Mouse (Mus musculus) intestine, embryonic 14.5 days (tissue): Measurements from ENCODE around the gene Nt5c3. TPM values are rescaled to one million over a fixed set of nuclear protein-coding genes. Genes with fewer than 3 reads are reported as not detected.

Experiments
- ATAC-seq: fragments of 200-750 bp; cut with Nextera tagmentation; replicated peaks from 2 replicates; pipeline ENCODE4 v1.8.0; 2017; ENCODE audit warnings: low read depth, moderate number of reproducible peaks, moderate TSS enrichment, moderate library complexity; ENCODE audit not compliant: low FRiP score, low TSS enrichment
- DNase-seq: peaks from one replicate; pipeline ENCODE4 v3.0.0-alpha.2; 2018; ENCODE audit warnings: low spot score
- H3K27ac ChIP-seq: fragments of 300-500 bp; sonication (generic); 2 replicates; pipeline ENCODE4 v1.5.1; 2014; ENCODE audit warnings: low read depth, mild to moderate bottlenecking, control low read depth
- H3K27me3 ChIP-seq: fragments of 300-500 bp; sonication (generic); replicated peaks from 2 replicates; pipeline ENCODE4 v1.6.1; 2014; ENCODE audit warnings: low read length, control low read depth; ENCODE audit not compliant: control insufficient read depth, insufficient read depth
- H3K36me3 ChIP-seq: fragments of 300-500 bp; sonication (generic); 2 replicates; pipeline ENCODE4 v1.6.1; 2014; ENCODE audit warnings: low read length, control low read depth; ENCODE audit not compliant: control insufficient read depth, insufficient read depth
- H3K4me1 ChIP-seq: fragments of 300-500 bp; sonication (generic); replicated peaks from 2 replicates; pipeline ENCODE4 v1.6.1; 2014; ENCODE audit warnings: low read length, control low read depth, mixed read lengths; ENCODE audit not compliant: control insufficient read depth, insufficient read depth
- H3K4me2 ChIP-seq: fragments of 300-500 bp; sonication (generic); 2 replicates; pipeline ENCODE4 v1.6.1; 2014; ENCODE audit warnings: low read length
- H3K4me3 ChIP-seq: fragments of 300-500 bp; sonication (generic); 2 replicates; pipeline ENCODE4 v1.5.1; 2014; ENCODE audit warnings: low read depth, low read length, control low read depth, mixed read lengths
- H3K9ac ChIP-seq: fragments of 300-500 bp; sonication (generic); 2 replicates; pipeline ENCODE4 v1.6.1; 2014; ENCODE audit warnings: mild to moderate bottlenecking, low read length
- H3K9me3 ChIP-seq: fragments of 300-500 bp; sonication (generic); 2 replicates; pipeline ENCODE4 v1.6.1; 2016; ENCODE audit warnings: low read length, control low read depth; ENCODE audit not compliant: control insufficient read depth
- WGBS: fragments of 180-500 bp; shearing (Covaris S2); extraction: QIAGEN DNeasy Blood & Tissue Kit; methylation state at CpG from one replicate; pipeline ENCODE4 v1.1.7; 2014; 5-methylcytosine and 5-hydroxymethylcytosine counted together
- polyA plus RNA-seq: library from polyadenylated mRNA; unstranded; fragments of >200 nt; fragmentation: Nextera tagmentation; extraction: Ambion mirVana; gene quantifications from 2 replicates; pipeline ENCODE4 v1.2.1, GENCODE M21; 2014

Gene Nt5c3
- polyA plus RNA-seq, 1 experiment from 2014 or later: 69.1 TPM

- Histone ChIP-seq H3K4me3 (no peak overlapping the region), H3K4me2 (no peak overlapping the region), H3K27ac (no peak overlapping the region), H3K27me3 (no peaks in the 10 kb centered on the region), H3K9me3 (no peaks in the 10 kb centered on the region), H3K36me3 (no peaks in the 10 kb centered on the region), H3K9ac (no peak overlapping the region), H3K4me1 (peaks cover 7% of the 10 kb centered on the region; the same call in 1 of the 2 replicates)
- ATAC-seq: no peak
- DNase-seq: no peak
- WGBS: 74% methylated on average over 12 of the region's 12 CpGs
Observed at GRCm38 (mm10) chr6:56920222-56921092, 3.3 kb downstream of the Nt5c3 start.

GRCm38 (mm10) chr6:56919330-56920044 lies 4.2 kb downstream of the Nt5c3 start:
- ATAC-seq (no peak), DNase-seq (no peak)
- peaks cover 6% of the 10 kb centered on the region; the same call in 1 of the 2 replicates for H3K4me1 ChIP-seq
- WGBS: 83% methylated on average over 7 of the region's 7 CpGs
- no peak overlapping the region for H3K9ac ChIP-seq
- H3K36me3 ChIP-seq: no peaks in the 10 kb centered on the region
- H3K27ac ChIP-seq: no peak overlapping the region
- H3K9me3 ChIP-seq: no peaks in the 10 kb centered on the region
- no peak overlapping the region for H3K4me2 ChIP-seq
- no peaks in the 10 kb centered on the region for H3K27me3 ChIP-seq
- no peak overlapping the region for H3K4me3 ChIP-seq

GRCm38 (mm10) chr6:56917578-56918368 lies 6.0 kb downstream of the Nt5c3 start:
- H3K4me1 ChIP-seq: peaks cover 12% of the 10 kb centered on the region
- no peak for DNase-seq
- no peak overlapping the region; the same call in 1 of the 2 replicates for H3K4me2 ChIP-seq
- no peak overlapping the region for H3K27ac ChIP-seq
- no peak overlapping the region for H3K9ac ChIP-seq
- no peak overlapping the region for H3K4me3 ChIP-seq
- no peaks in the 10 kb centered on the region for H3K9me3 ChIP-seq
- ATAC-seq: peak; percentile 63; the same call in 1 of the 2 replicates
- no peaks in the 10 kb centered on the region for H3K27me3 ChIP-seq
- WGBS: 52% methylated on average over 12 of the region's 12 CpGs
- H3K36me3 ChIP-seq: no peaks in the 10 kb centered on the region

- Histone ChIP-seq H3K9me3 (no peaks in the 10 kb centered on the region), H3K9ac (no peak overlapping the region), H3K4me2 (no peak overlapping the region), H3K4me1 (peaks cover 12% of the 10 kb centered on the region), H3K36me3 (no peaks in the 10 kb centered on the region), H3K27me3 (no peaks in the 10 kb centered on the region), H3K4me3 (no peak overlapping the region), H3K27ac (no peak overlapping the region)
- no peak for ATAC-seq
- 84% methylated on average over 2 of the region's 2 CpGs for WGBS
- DNase-seq: no peak
Observed at GRCm38 (mm10) chr6:56916279-56916678, 7.5 kb downstream of the Nt5c3 start.

- DNase-seq (no peak), ATAC-seq (no peak)
- no peaks in the 10 kb centered on the region for H3K9me3 ChIP-seq
- H3K36me3 ChIP-seq: no peaks in the 10 kb centered on the region
- H3K4me1 ChIP-seq: peaks cover 12% of the 10 kb centered on the region
- H3K9ac ChIP-seq: no peak overlapping the region
- no peak overlapping the region for H3K27ac ChIP-seq
- H3K27me3 ChIP-seq: no peaks in the 10 kb centered on the region
- 61% methylated on average over 2 of the region's 2 CpGs for WGBS
- no peak overlapping the region for H3K4me3 ChIP-seq
- H3K4me2 ChIP-seq: no peak overlapping the region
Observed at GRCm38 (mm10) chr6:56913092-56913858, 10.5 kb downstream of the Nt5c3 start.

- H3K36me3 ChIP-seq: no peaks in the 10 kb centered on the region
- no peak for DNase-seq
- H3K4me3 ChIP-seq: no peak overlapping the region
- no peak for ATAC-seq
- no peaks in the 10 kb centered on the region for H3K27me3 ChIP-seq
- no peak overlapping the region for H3K27ac ChIP-seq
- H3K4me2 ChIP-seq: no peak overlapping the region
- H3K9ac ChIP-seq: no peak overlapping the region
- WGBS: 76% methylated on average over 2 of the region's 2 CpGs
- H3K9me3 ChIP-seq: no peaks in the 10 kb centered on the region
- peaks cover 9% of the 10 kb centered on the region for H3K4me1 ChIP-seq
Observed at GRCm38 (mm10) chr6:56910910-56911309, 12.8 kb downstream of the Nt5c3 start.

- no peaks in the 10 kb centered on the region for H3K36me3 ChIP-seq
- peaks cover 16% of the 10 kb centered on the region for H3K4me1 ChIP-seq
- no peaks in the 10 kb centered on the region for H3K9me3 ChIP-seq
- no peak overlapping the region for H3K9ac ChIP-seq
- ATAC-seq (0 out of 2 replicates have a peak, but pooled peaks have one; percentile 47), DNase-seq (peak; percentile 73)
- no peaks in the 10 kb centered on the region for H3K27me3 ChIP-seq
- 10% methylated on average over 4 of the region's 4 CpGs for WGBS
- no peak overlapping the region for H3K4me3 ChIP-seq
- H3K4me2 ChIP-seq: no peak overlapping the region
- H3K27ac ChIP-seq: no peak overlapping the region
Observed at GRCm38 (mm10) chr6:56908912-56909311, 14.8 kb downstream of the Nt5c3 start.

GRCm38 (mm10) chr6:56908397-56908796 lies 15.3 kb downstream of the Nt5c3 start:
- peaks cover 17% of the 10 kb centered on the region for H3K4me1 ChIP-seq
- no peaks in the 10 kb centered on the region for H3K27me3 ChIP-seq
- no peaks in the 10 kb centered on the region for H3K36me3 ChIP-seq
- H3K9ac ChIP-seq: no peak overlapping the region
- no peak overlapping the region for H3K4me3 ChIP-seq
- no peak overlapping the region for H3K4me2 ChIP-seq
- no peak for ATAC-seq
- DNase-seq: no peak
- H3K27ac ChIP-seq: no peak overlapping the region
- H3K9me3 ChIP-seq: no peaks in the 10 kb centered on the region
- WGBS: 87% methylated on average over 2 of the region's 2 CpGs
